Mouse (Mus musculus): ENCODE data around the gene Tmem200c. TPM values are rescaled to one million over a fixed set of nuclear protein-coding genes. Genes with fewer than 3 reads are reported as not detected.

Gene Tmem200c
- polyA plus RNA-seq (2014; fragmentation: Nextera tagmentation; extraction: Ambion mirVana) = 0.41 and 0.54 TPM in 2 replicates

GRCm38 (mm10) chr17:68826323-68826722, at the start of gene Tmem200c:
Gene Tmem200c (plus strand): TSS chr17:68826623.
- WGBS = 68% methylated on average over 6 of the region's 6 CpGs
- H3K9me3 ChIP-seq (ENCODE audit: low read depth, low read length) = no peaks in the 10 kb centered on the region
- H3K9ac ChIP-seq = no peak within 1 kb of the TSS
- DNase-seq = no peak
- no peak for ATAC-seq (ENCODE audit: insufficient read depth)
- H3K4me2 ChIP-seq = no peak within 1 kb of the TSS
- no peaks in the 10 kb centered on the region for H3K4me1 ChIP-seq (ENCODE audit: insufficient read depth)
- no peak within 1 kb of the TSS for H3K4me3 ChIP-seq (ENCODE audit: low read depth, low read length)
- no peaks in the 10 kb centered on the region for H3K36me3 ChIP-seq (ENCODE audit: insufficient read depth)
- H3K27ac ChIP-seq (ENCODE audit: low read depth) = no peak within 1 kb of the TSS
- no peak for TF ChIP-seq CTCF (IDR thresholded peaks at IDR 0.05; ENCODE audit: low read depth)
- H3K27me3 ChIP-seq (ENCODE audit: insufficient read depth, low read length) = no peaks in the 10 kb centered on the region

- no peaks in the 10 kb centered on the region for H3K9me3 ChIP-seq (ENCODE audit: low read depth, low read length)
- H3K9ac ChIP-seq = no peak overlapping the region
- no peak for TF ChIP-seq CTCF (IDR thresholded peaks at IDR 0.05; ENCODE audit: low read depth)
- H3K27me3 ChIP-seq (ENCODE audit: insufficient read depth, low read length) = no peaks in the 10 kb centered on the region
- WGBS = 85% methylated on average over 4 of the region's 4 CpGs
- H3K36me3 ChIP-seq (ENCODE audit: insufficient read depth) = no peaks in the 10 kb centered on the region
- no peak overlapping the region for H3K4me3 ChIP-seq (ENCODE audit: low read depth, low read length)
- no peak for DNase-seq
- H3K4me2 ChIP-seq = no peak overlapping the region
- no peaks in the 10 kb centered on the region for H3K4me1 ChIP-seq (ENCODE audit: insufficient read depth)
- no peak for ATAC-seq (ENCODE audit: insufficient read depth)
- no peak overlapping the region for H3K27ac ChIP-seq (ENCODE audit: low read depth)
These were observed 32.7 kb upstream of the Tmem200c start for GRCm38 (mm10) chr17:68793741-68794140.

- peak; percentile 26 for TF ChIP-seq CTCF (IDR thresholded peaks at IDR 0.05; ENCODE audit: low read depth)
- WGBS = 4% methylated on average over 12 of the region's 15 CpGs
- ATAC-seq (ENCODE audit: insufficient read depth) (peak; percentile 16; the same call in 1 of the 2 replicates), DNase-seq (no peak)
- Histone ChIP-seq H3K4me1 (ENCODE audit: insufficient read depth) (peaks cover 6% of the 10 kb centered on the region; the same call in 1 of the 2 replicates), H3K27ac (ENCODE audit: low read depth) (no peak overlapping the region), H3K27me3 (ENCODE audit: insufficient read depth, low read length) (peaks cover 46% of the 10 kb centered on the region), H3K4me3 (ENCODE audit: low read depth, low read length) (peak overlapping the region; percentile 51), H3K9ac (no peak overlapping the region), H3K4me2 (peak overlapping the region; percentile 84), H3K36me3 (ENCODE audit: insufficient read depth) (no peaks in the 10 kb centered on the region), H3K9me3 (ENCODE audit: low read depth, low read length) (no peaks in the 10 kb centered on the region)
These were observed 10.2 kb downstream of the Tmem200c start for GRCm38 (mm10) chr17:68836655-68837012.

- peak; percentile 55 for ATAC-seq (ENCODE audit: insufficient read depth)
- no peaks in the 10 kb centered on the region for H3K9me3 ChIP-seq (ENCODE audit: low read depth, low read length)
- H3K4me1 ChIP-seq (ENCODE audit: insufficient read depth) = peaks cover 6% of the 10 kb centered on the region; the same call in 1 of the 2 replicates
- peak overlapping the region; percentile 84 for H3K4me2 ChIP-seq
- peaks cover 51% of the 10 kb centered on the region for H3K27me3 ChIP-seq (ENCODE audit: insufficient read depth, low read length)
- peak; percentile 69 for DNase-seq
- H3K36me3 ChIP-seq (ENCODE audit: insufficient read depth) = no peaks in the 10 kb centered on the region
- WGBS = under 1% methylated on average over 65 of the region's 72 CpGs
- peak overlapping the region; percentile 51 for H3K4me3 ChIP-seq (ENCODE audit: low read depth, low read length)
- TF ChIP-seq CTCF (IDR thresholded peaks at IDR 0.05; ENCODE audit: low read depth) = no peak
- H3K9ac ChIP-seq = peak overlapping the region; percentile 50
- no peak overlapping the region for H3K27ac ChIP-seq (ENCODE audit: low read depth)
These were observed 10.8 kb downstream of the Tmem200c start for GRCm38 (mm10) chr17:68837013-68837858.

GRCm38 (mm10) chr17:68837859-68838194, 11.4 kb downstream of the Tmem200c start:
- ATAC-seq (ENCODE audit: insufficient read depth) = no peak
- peak; percentile 17 for DNase-seq
- peak overlapping the region; percentile 51 for H3K4me3 ChIP-seq (ENCODE audit: low read depth, low read length)
- no peaks in the 10 kb centered on the region for H3K36me3 ChIP-seq (ENCODE audit: insufficient read depth)
- no peak overlapping the region for H3K27ac ChIP-seq (ENCODE audit: low read depth)
- peaks cover 51% of the 10 kb centered on the region for H3K27me3 ChIP-seq (ENCODE audit: insufficient read depth, low read length)
- peak overlapping the region; percentile 50 for H3K9ac ChIP-seq
- 10% methylated on average over 4 of the region's 4 CpGs for WGBS
- peaks cover 6% of the 10 kb centered on the region; the same call in 1 of the 2 replicates for H3K4me1 ChIP-seq (ENCODE audit: insufficient read depth)
- no peak for TF ChIP-seq CTCF (IDR thresholded peaks at IDR 0.05; ENCODE audit: low read depth)
- H3K4me2 ChIP-seq = peak overlapping the region; percentile 84
- H3K9me3 ChIP-seq (ENCODE audit: low read depth, low read length) = no peaks in the 10 kb centered on the region

- DNase-seq (peak; percentile 71), ATAC-seq (ENCODE audit: insufficient read depth) (no peak)
- Histone ChIP-seq H3K27me3 (ENCODE audit: insufficient read depth, low read length) (peaks cover 51% of the 10 kb centered on the region), H3K27ac (ENCODE audit: low read depth) (no peak overlapping the region), H3K36me3 (ENCODE audit: insufficient read depth) (no peaks in the 10 kb centered on the region), H3K4me3 (ENCODE audit: low read depth, low read length) (peak overlapping the region; percentile 53; the same call in 1 of the 2 replicates), H3K4me2 (peak overlapping the region; percentile 98), H3K9ac (no peak overlapping the region), H3K9me3 (ENCODE audit: low read depth, low read length) (no peaks in the 10 kb centered on the region), H3K4me1 (ENCODE audit: insufficient read depth) (peaks cover 6% of the 10 kb centered on the region; the same call in 1 of the 2 replicates)
- TF ChIP-seq CTCF (IDR thresholded peaks at IDR 0.05; ENCODE audit: low read depth) = no peak
- 11% methylated on average over 17 of the region's 17 CpGs for WGBS
These were observed 13.6 kb downstream of the Tmem200c start for GRCm38 (mm10) chr17:68839888-68840571.

- Histone ChIP-seq H3K9me3 (ENCODE audit: low read depth, low read length) (no peaks in the 10 kb centered on the region), H3K9ac (no peak overlapping the region), H3K27ac (ENCODE audit: low read depth) (no peak overlapping the region), H3K4me3 (ENCODE audit: low read depth, low read length) (peak overlapping the region; percentile 53), H3K27me3 (ENCODE audit: insufficient read depth, low read length) (peaks cover 48% of the 10 kb centered on the region), H3K4me2 (peak overlapping the region; percentile 98), H3K4me1 (ENCODE audit: insufficient read depth) (peaks cover 6% of the 10 kb centered on the region; the same call in 1 of the 2 replicates), H3K36me3 (ENCODE audit: insufficient read depth) (no peaks in the 10 kb centered on the region)
- no peak for ATAC-seq (ENCODE audit: insufficient read depth)
- no peak for TF ChIP-seq CTCF (IDR thresholded peaks at IDR 0.05; ENCODE audit: low read depth)
- 13% methylated on average over 10 of the region's 10 CpGs for WGBS
- no peak for DNase-seq
These were observed 14.1 kb downstream of the Tmem200c start for GRCm38 (mm10) chr17:68840572-68840939.
